Mouse (Mus musculus) bone marrow, adult 2 months (tissue): ENCODE results near the gene Plagl1.

ENCODE experiments used
- CTCF ChIP-seq: fragments of 200-500 bp; IDR thresholded peaks from 2 replicates; pipeline ENCODE4 v1.5.1; 2011; ENCODE audit warnings: low read length, control low read depth; ENCODE audit not compliant: control insufficient read depth, insufficient read depth
- POLR2A ChIP-seq: fragments of 200-500 bp; IDR thresholded peaks from 2 replicates; pipeline ENCODE4 v1.6.1; 2011; ENCODE audit warnings: low read depth, mild to moderate bottlenecking, control low read depth, low read length, borderline replicate concordance; ENCODE audit not compliant: control insufficient read depth

DNA sequence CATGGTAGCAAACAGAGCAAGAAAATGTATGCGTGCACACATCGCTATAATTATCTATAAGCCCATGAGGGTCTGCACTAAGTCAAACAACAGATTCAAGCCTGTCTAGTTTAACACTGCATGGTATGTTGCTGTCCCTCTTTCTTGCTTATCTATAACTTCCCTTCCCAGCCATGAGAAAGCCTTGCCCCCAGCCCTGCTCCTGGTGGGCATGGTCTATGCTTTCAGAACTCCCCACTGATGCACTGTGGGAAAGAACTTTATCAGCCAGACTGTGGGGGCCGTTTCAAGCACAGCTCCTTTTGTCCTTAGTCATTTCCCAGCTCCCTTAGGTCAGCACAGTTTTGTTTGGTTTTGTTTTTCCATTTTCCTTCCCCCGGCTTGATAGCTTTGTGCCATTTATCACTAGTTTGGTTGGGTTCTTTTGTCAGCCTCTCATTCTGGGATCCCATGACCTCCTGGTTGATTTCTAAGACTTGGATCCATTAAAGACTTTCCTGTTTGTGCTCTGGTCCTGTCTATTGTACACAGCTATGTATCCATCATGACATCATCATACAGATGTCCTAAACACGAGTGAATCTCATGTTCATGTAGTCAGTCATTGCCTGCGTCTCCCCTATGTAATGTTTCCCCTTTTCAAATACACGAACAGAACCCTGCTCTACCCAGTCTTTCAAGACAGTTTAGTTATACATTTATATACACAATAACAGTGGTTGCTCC lies 16.7 kb downstream of the Plagl1 start:
- TF ChIP-seq CTCF = no peak
- no peak for TF ChIP-seq POLR2A
